Mouse (Mus musculus) ovary, postnatal 36 days (tissue): ENCODE measurements around the gene Hps1.
A peak's percentile ranks its signal among the peaks of the same experiment; 100 is the strongest.

Source experiments
- DNase-seq: peaks from one replicate; pipeline ENCODE4 v3.0.0; 2022; ENCODE audit warnings: low spot score, mixed read lengths

The Hps1 gene

GRCm38 (mm10) chr19:42755148-42755870, 24.5 kb downstream of the Hps1 start:
- DNase-seq = peak; percentile 73

GRCm38 (mm10) chr19:42753141-42753917, 26.4 kb downstream of the Hps1 start:
- peak; percentile 73 for DNase-seq

- peak; percentile 87 for DNase-seq
Observed at GRCm38 (mm10) chr19:42752363-42752931, 27.3 kb downstream of the Hps1 start, which contains the start of gene Pyroxd2. Pyroxd2 (minus strand) TSS chr19:42752775.

GRCm38 (mm10) chr19:42750196-42750595, 29.6 kb downstream of the Hps1 start:
- no peak for DNase-seq

- no peak for DNase-seq
Observed at GRCm38 (mm10) chr19:42746702-42747101, 33.1 kb downstream of the Hps1 start.

GRCm38 (mm10) chr19:42745869-42746224, 33.9 kb downstream of the Hps1 start:
- DNase-seq = no peak

- no peak for DNase-seq
Observed at GRCm38 (mm10) chr19:42745084-42745868, 34.5 kb downstream of the Hps1 start.

GRCm38 (mm10) chr19:42744162-42744586, 35.6 kb downstream of the Hps1 start:
- DNase-seq = peak; percentile 53

- DNase-seq = no peak
Observed at GRCm38 (mm10) chr19:42743261-42743660, 36.5 kb downstream of the Hps1 start.

GRCm38 (mm10) chr19:42741884-42742283, 37.9 kb downstream of the Hps1 start:
- no peak for DNase-seq

- no peak for DNase-seq
Observed at GRCm38 (mm10) chr19:42740163-42740899, 39.4 kb downstream of the Hps1 start.

- DNase-seq = no peak
Observed at GRCm38 (mm10) chr19:42739734-42740133, 40.0 kb downstream of the Hps1 start.

- no peak for DNase-seq
Observed at GRCm38 (mm10) chr19:42737753-42738152, 42.0 kb downstream of the Hps1 start.

- no peak for DNase-seq
Observed at GRCm38 (mm10) chr19:42734982-42735381, 44.8 kb downstream of the Hps1 start.

- no peak for DNase-seq
Observed at GRCm38 (mm10) chr19:42727424-42727823, 52.4 kb downstream of the Hps1 start.

- DNase-seq = no peak
Observed at GRCm38 (mm10) chr19:42726766-42727165, 53.0 kb downstream of the Hps1 start.

GRCm38 (mm10) chr19:42725973-42726350, 53.8 kb downstream of the Hps1 start:
- no peak for DNase-seq

GRCm38 (mm10) chr19:42725056-42725972, 54.5 kb downstream of the Hps1 start:
- DNase-seq = no peak

- DNase-seq = no peak
Observed at GRCm38 (mm10) chr19:42723302-42723701, 56.5 kb downstream of the Hps1 start.

- peak; percentile 33 for DNase-seq
Observed at GRCm38 (mm10) chr19:42722500-42722899, 57.3 kb downstream of the Hps1 start.
